In the genomic region with DNA sequence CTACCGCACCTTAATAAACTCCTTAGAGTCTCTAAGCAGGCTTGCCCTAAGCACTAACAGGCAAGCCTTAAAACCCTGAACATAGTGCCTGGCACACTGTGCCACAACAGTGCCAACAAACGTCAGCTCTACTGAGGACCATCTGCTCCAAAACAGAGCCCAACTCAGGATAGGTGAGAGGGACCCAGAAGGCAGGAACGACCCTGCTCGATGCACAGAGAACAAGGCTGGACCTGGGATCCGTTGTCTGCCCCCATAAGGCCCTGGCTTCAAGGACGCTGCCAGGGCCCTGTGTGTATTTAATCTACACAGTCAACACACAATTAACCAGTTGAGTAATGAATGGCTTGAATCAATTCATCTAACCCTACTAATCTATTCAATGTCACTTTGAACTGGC, we compare ENCODE assay signal across 11 mouse cellular contexts.
DNase-seq lines count a peak whose midpoint lies in the region; ATAC-seq lines count a peak whose summit lies in the region.
"Had no signal": no experiment of that assay in that cellular context is flagged by ENCODE, and none has a peak within 500 bp of the region (broad histone marks: within the 10 kb centered on the region; RNA-seq: fewer than 3 reads in every experiment).

No protein-coding gene starts in this region.

- H3K79me2 ChIP-seq in macrophage (ENCODE audit: inconsistent target): peaks cover 96% of the 10 kb centered on the region

- peaks cover 73% of the 10 kb centered on the region for H3K4me1 ChIP-seq in forebrain, embryonic 12.5 days

- no peaks in the 10 kb centered on the region for H3K36me3 ChIP-seq in forebrain, embryonic 12.5 days (replicated peaks)
- no peaks in the 10 kb centered on the region for H3K36me3 ChIP-seq in macrophage (ENCODE audit: inconsistent target)
- H3K36me3 ChIP-seq: stomach, embryonic 15.5 days had no signal

- 28% methylated on average over 6 of the region's 6 CpGs for WGBS in forebrain, embryonic 12.5 days
- 95% methylated on average over 6 of the region's 6 CpGs for WGBS in macrophage (ENCODE audit: missing documents)

- H3K27ac ChIP-seq in forebrain, embryonic 12.5 days: peak overlapping the region; percentile 94
- peak overlapping the region; percentile 71; the same call in 1 of the 2 replicates for H3K27ac ChIP-seq in macrophage
- H3K27ac ChIP-seq: stomach, embryonic 15.5 days had no signal

- no peak overlapping the region for H3K4me3 ChIP-seq in forebrain, embryonic 12.5 days (replicated peaks)
- H3K4me3 ChIP-seq in macrophage (ENCODE audit: inconsistent target): no peak overlapping the region
- H3K4me3 ChIP-seq: stomach, embryonic 15.5 days had no signal

- H3K9ac ChIP-seq in forebrain, embryonic 12.5 days: peak overlapping the region; percentile 69
- H3K9ac ChIP-seq: stomach, embryonic 15.5 days had no signal

- H3K27me3 ChIP-seq in forebrain, embryonic 12.5 days: no peaks in the 10 kb centered on the region
- H3K27me3 ChIP-seq: CH12.LX; stomach, embryonic 15.5 days had no signal

- ATAC-seq in forebrain, embryonic 12.5 days (ENCODE audit: low FRiP score): no peak
- ATAC-seq in activated CD4-positive, CD25-positive, alpha-beta regulatory T cell, adult 4 months: no peak

- peak; percentile 55 for DNase-seq in retina, postnatal 1 day
- no peak for DNase-seq in retina, embryonic 14.5 days (ENCODE audit: low spot score)
- DNase-seq in gastrocnemius, postnatal 10 days: no peak
- no peak for DNase-seq in layer of hippocampus, postnatal 25 days (ENCODE audit: extremely low spot score in 1 of 2, low spot score in 1 of 2)
- DNase-seq: heart, postnatal 10 days; kidney, postnatal 10 days had no signal

- H3K9me3 ChIP-seq in forebrain, embryonic 12.5 days: no peaks in the 10 kb centered on the region
- H3K9me3 ChIP-seq: stomach, embryonic 15.5 days had no signal

- H3K4me2 ChIP-seq in forebrain, embryonic 12.5 days: peak overlapping the region; percentile 68
